Mouse (Mus musculus): ENCODE measurements around the gene Cetn3. TPM values are rescaled to one million over a fixed set of nuclear protein-coding genes. Genes with fewer than 3 reads are reported as not detected.

Gene Cetn3
- polyA plus RNA-seq, 1 experiment from 2014 or later = 189 TPM

- WGBS = 36% methylated on average over 8 of the region's 8 CpGs
Observed at GRCm38 (mm10) chr13:81791861-81792260, 9.0 kb downstream of the Cetn3 start.

GRCm38 (mm10) chr13:81793850-81794249 is 11.0 kb downstream of the Cetn3 start:
- Histone ChIP-seq H3K4me2 (ENCODE audit: low read depth, low read length) (no peak overlapping the region), H3K9me3 (replicated peaks; ENCODE audit: control insufficient read depth, low read length) (no peaks in the 10 kb centered on the region), H3K4me1 (ENCODE audit: control insufficient read depth, insufficient read depth, low read length) (no peaks in the 10 kb centered on the region), H3K36me3 (ENCODE audit: control insufficient read depth, insufficient read depth, low read length) (no peaks in the 10 kb centered on the region), H3K27ac (ENCODE audit: low read length) (no peak overlapping the region), H3K9ac (ENCODE audit: low read length) (no peak overlapping the region), H3K27me3 (ENCODE audit: control insufficient read depth, insufficient read depth, low read length) (no peaks in the 10 kb centered on the region), H3K4me3 (replicated peaks; ENCODE audit: low read length) (no peak overlapping the region)
- ATAC-seq (ENCODE audit: insufficient read depth, low FRiP score) = no peak
- WGBS = 28% methylated on average over 1 of the region's 1 CpGs

More at GRCm38 (mm10) chr13:81791861-81792260, 9.0 kb downstream of the Cetn3 start:
- Histone ChIP-seq H3K4me3 (replicated peaks; ENCODE audit: low read length) (no peak overlapping the region), H3K36me3 (ENCODE audit: control insufficient read depth, insufficient read depth, low read length) (no peaks in the 10 kb centered on the region; the same call in 1 of the 2 replicates), H3K4me2 (ENCODE audit: low read depth, low read length) (no peak overlapping the region), H3K9me3 (replicated peaks; ENCODE audit: control insufficient read depth, low read length) (no peaks in the 10 kb centered on the region), H3K27me3 (ENCODE audit: control insufficient read depth, insufficient read depth, low read length) (no peaks in the 10 kb centered on the region), H3K9ac (ENCODE audit: low read length) (no peak overlapping the region), H3K27ac (ENCODE audit: low read length) (no peak overlapping the region), H3K4me1 (ENCODE audit: control insufficient read depth, insufficient read depth, low read length) (no peaks in the 10 kb centered on the region)
- no peak for ATAC-seq (ENCODE audit: insufficient read depth, low FRiP score)

- Histone ChIP-seq H3K4me2 (ENCODE audit: low read depth, low read length) (no peak overlapping the region), H3K36me3 (ENCODE audit: control insufficient read depth, insufficient read depth, low read length) (no peaks in the 10 kb centered on the region), H3K27me3 (ENCODE audit: control insufficient read depth, insufficient read depth, low read length) (no peaks in the 10 kb centered on the region), H3K4me1 (ENCODE audit: control insufficient read depth, insufficient read depth, low read length) (no peaks in the 10 kb centered on the region), H3K4me3 (replicated peaks; ENCODE audit: low read length) (no peak overlapping the region), H3K27ac (ENCODE audit: low read length) (no peak overlapping the region), H3K9me3 (replicated peaks; ENCODE audit: control insufficient read depth, low read length) (no peaks in the 10 kb centered on the region), H3K9ac (ENCODE audit: low read length) (no peak overlapping the region)
- ATAC-seq (ENCODE audit: insufficient read depth, low FRiP score) = no peak
- 35% methylated on average over 3 of the region's 3 CpGs for WGBS
Observed at GRCm38 (mm10) chr13:81801121-81801520, 18.2 kb downstream of the Cetn3 start.

GRCm38 (mm10) chr13:81803713-81804112 is 20.8 kb downstream of the Cetn3 start:
- Histone ChIP-seq H3K36me3 (ENCODE audit: control insufficient read depth, insufficient read depth, low read length) (no peaks in the 10 kb centered on the region), H3K4me2 (ENCODE audit: low read depth, low read length) (no peak overlapping the region), H3K27me3 (ENCODE audit: control insufficient read depth, insufficient read depth, low read length) (no peaks in the 10 kb centered on the region), H3K4me1 (ENCODE audit: control insufficient read depth, insufficient read depth, low read length) (no peaks in the 10 kb centered on the region), H3K27ac (ENCODE audit: low read length) (no peak overlapping the region), H3K4me3 (replicated peaks; ENCODE audit: low read length) (no peak overlapping the region), H3K9me3 (replicated peaks; ENCODE audit: control insufficient read depth, low read length) (no peaks in the 10 kb centered on the region), H3K9ac (ENCODE audit: low read length) (no peak overlapping the region)
- ATAC-seq (ENCODE audit: insufficient read depth, low FRiP score) = no peak
- WGBS = 92% methylated on average over 4 of the region's 4 CpGs

- Histone ChIP-seq H3K4me3 (replicated peaks; ENCODE audit: low read length) (no peak overlapping the region), H3K27me3 (ENCODE audit: control insufficient read depth, insufficient read depth, low read length) (no peaks in the 10 kb centered on the region), H3K36me3 (ENCODE audit: control insufficient read depth, insufficient read depth, low read length) (no peaks in the 10 kb centered on the region), H3K9me3 (replicated peaks; ENCODE audit: control insufficient read depth, low read length) (no peaks in the 10 kb centered on the region; the same call in 1 of the 2 replicates), H3K4me1 (ENCODE audit: control insufficient read depth, insufficient read depth, low read length) (no peaks in the 10 kb centered on the region), H3K9ac (ENCODE audit: low read length) (no peak overlapping the region), H3K27ac (ENCODE audit: low read length) (no peak overlapping the region), H3K4me2 (ENCODE audit: low read depth, low read length) (no peak overlapping the region)
- ATAC-seq (ENCODE audit: insufficient read depth, low FRiP score) = no peak
Observed at GRCm38 (mm10) chr13:81822750-81823149, 39.9 kb downstream of the Cetn3 start.

- Histone ChIP-seq H3K9me3 (replicated peaks; ENCODE audit: control insufficient read depth, low read length) (no peaks in the 10 kb centered on the region; the same call in 1 of the 2 replicates), H3K9ac (ENCODE audit: low read length) (no peak overlapping the region), H3K27ac (ENCODE audit: low read length) (no peak overlapping the region), H3K4me2 (ENCODE audit: low read depth, low read length) (no peak overlapping the region), H3K4me1 (ENCODE audit: control insufficient read depth, insufficient read depth, low read length) (no peaks in the 10 kb centered on the region), H3K27me3 (ENCODE audit: control insufficient read depth, insufficient read depth, low read length) (no peaks in the 10 kb centered on the region), H3K36me3 (ENCODE audit: control insufficient read depth, insufficient read depth, low read length) (no peaks in the 10 kb centered on the region), H3K4me3 (replicated peaks; ENCODE audit: low read length) (no peak overlapping the region)
- WGBS = 69% methylated on average over 11 of the region's 11 CpGs
- ATAC-seq (ENCODE audit: insufficient read depth, low FRiP score) = no peak
Observed at GRCm38 (mm10) chr13:81824576-81825330, 41.9 kb downstream of the Cetn3 start.

- no peak overlapping the region for H3K9ac ChIP-seq (ENCODE audit: low read length)
- H3K4me3 ChIP-seq (replicated peaks; ENCODE audit: low read length) = no peak overlapping the region
- no peaks in the 10 kb centered on the region for H3K27me3 ChIP-seq (ENCODE audit: control insufficient read depth, insufficient read depth, low read length)
- no peaks in the 10 kb centered on the region for H3K36me3 ChIP-seq (ENCODE audit: control insufficient read depth, insufficient read depth, low read length)
- no peaks in the 10 kb centered on the region; the same call in 1 of the 2 replicates for H3K9me3 ChIP-seq (replicated peaks; ENCODE audit: control insufficient read depth, low read length)
- H3K4me2 ChIP-seq (ENCODE audit: low read depth, low read length) = no peak overlapping the region
- no peaks in the 10 kb centered on the region for H3K4me1 ChIP-seq (ENCODE audit: control insufficient read depth, insufficient read depth, low read length)
- ATAC-seq (ENCODE audit: insufficient read depth, low FRiP score) = no peak
- H3K27ac ChIP-seq (ENCODE audit: low read length) = no peak overlapping the region
- 36% methylated on average over 6 of the region's 6 CpGs for WGBS
Observed at GRCm38 (mm10) chr13:81828486-81828885, 45.6 kb downstream of the Cetn3 start.

- ATAC-seq (ENCODE audit: insufficient read depth, low FRiP score) = no peak
- Histone ChIP-seq H3K4me1 (ENCODE audit: control insufficient read depth, insufficient read depth, low read length) (no peaks in the 10 kb centered on the region), H3K4me2 (ENCODE audit: low read depth, low read length) (no peak overlapping the region), H3K36me3 (ENCODE audit: control insufficient read depth, insufficient read depth, low read length) (no peaks in the 10 kb centered on the region), H3K9ac (ENCODE audit: low read length) (no peak overlapping the region), H3K27me3 (ENCODE audit: control insufficient read depth, insufficient read depth, low read length) (no peaks in the 10 kb centered on the region), H3K4me3 (replicated peaks; ENCODE audit: low read length) (no peak overlapping the region), H3K9me3 (replicated peaks; ENCODE audit: control insufficient read depth, low read length) (no peaks in the 10 kb centered on the region; the same call in 1 of the 2 replicates), H3K27ac (ENCODE audit: low read length) (no peak overlapping the region)
- 77% methylated on average over 7 of the region's 7 CpGs for WGBS
Observed at GRCm38 (mm10) chr13:81831838-81832237, 49.0 kb downstream of the Cetn3 start.

- no peak overlapping the region for H3K9ac ChIP-seq (ENCODE audit: low read length)
- no peak for ATAC-seq (ENCODE audit: insufficient read depth, low FRiP score)
- no peak overlapping the region for H3K4me2 ChIP-seq (ENCODE audit: low read depth, low read length)
- WGBS = 61% methylated on average over 9 of the region's 9 CpGs
- no peaks in the 10 kb centered on the region for H3K27me3 ChIP-seq (ENCODE audit: control insufficient read depth, insufficient read depth, low read length)
- H3K9me3 ChIP-seq (replicated peaks; ENCODE audit: control insufficient read depth, low read length) = no peaks in the 10 kb centered on the region
- no peak overlapping the region for H3K27ac ChIP-seq (ENCODE audit: low read length)
- H3K4me1 ChIP-seq (ENCODE audit: control insufficient read depth, insufficient read depth, low read length) = no peaks in the 10 kb centered on the region
- no peaks in the 10 kb centered on the region for H3K36me3 ChIP-seq (ENCODE audit: control insufficient read depth, insufficient read depth, low read length)
- no peak overlapping the region for H3K4me3 ChIP-seq (replicated peaks; ENCODE audit: low read length)
Observed at GRCm38 (mm10) chr13:81836386-81837177, 53.7 kb downstream of the Cetn3 start.
